Mouse (Mus musculus) neural tube, embryonic 14.5 days (tissue): ENCODE measurements around the gene Atp7a. TPM values are rescaled to one million over a fixed set of nuclear protein-coding genes. Genes with fewer than 3 reads are reported as not detected.

Experiments
- ATAC-seq: fragments of 200-750 bp; cut with Nextera tagmentation; 2 replicates; pipeline ENCODE4 v1.8.0; 2017; ENCODE audit warnings: low read depth, mild to moderate bottlenecking, moderate TSS enrichment, moderate library complexity
- H3K27ac ChIP-seq: fragments of 300-500 bp; sonication (generic); 2 replicates; pipeline ENCODE4 v1.5.1; 2014; ENCODE audit warnings: low read depth, mild to moderate bottlenecking, control low read depth, low read length, moderate library complexity, mixed read lengths
- H3K27me3 ChIP-seq: fragments of 300-500 bp; sonication (generic); 2 replicates; pipeline ENCODE4 v1.6.1; 2014; ENCODE audit warnings: low read length; ENCODE audit not compliant: control insufficient read depth, insufficient read depth
- H3K36me3 ChIP-seq: fragments of 300-500 bp; sonication (generic); 2 replicates; pipeline ENCODE4 v1.6.1; 2014; ENCODE audit warnings: low read length, mixed read lengths; ENCODE audit not compliant: control insufficient read depth, insufficient read depth
- H3K4me1 ChIP-seq: fragments of 300-500 bp; sonication (generic); 2 replicates; pipeline ENCODE4 v1.6.1; 2014; ENCODE audit warnings: low read length; ENCODE audit not compliant: control insufficient read depth, insufficient read depth
- H3K4me2 ChIP-seq: fragments of 300-500 bp; sonication (generic); 2 replicates; pipeline ENCODE4 v1.6.1; 2014; ENCODE audit warnings: mild to moderate bottlenecking, low read depth, low read length, control low read depth
- H3K4me3 ChIP-seq: fragments of 300-500 bp; sonication (generic); 2 replicates; pipeline ENCODE4 v1.5.1; 2014; ENCODE audit warnings: low read depth, low read length, control low read depth, mixed read lengths
- H3K9ac ChIP-seq: fragments of 300-500 bp; sonication (generic); replicated peaks from 2 replicates; pipeline ENCODE4 v1.6.1; 2014; ENCODE audit warnings: low read depth, mild to moderate bottlenecking, control low read depth, low read length, mixed read lengths
- H3K9me3 ChIP-seq: fragments of 300-500 bp; sonication (generic); 2 replicates; pipeline ENCODE4 v1.6.1; 2016; ENCODE audit warnings: low read length; ENCODE audit not compliant: control insufficient read depth
- WGBS: fragments of 180-500 bp; shearing (Covaris S2); extraction: QIAGEN DNeasy Blood & Tissue Kit; methylation state at CpG from one replicate; pipeline ENCODE4 v1.1.7; 2014; 5-methylcytosine and 5-hydroxymethylcytosine counted together
- polyA plus RNA-seq: library from polyadenylated mRNA; unstranded; fragments of >200 nt; fragmentation: Nextera tagmentation; extraction: Ambion mirVana; gene quantifications from 2 replicates; pipeline ENCODE4 v1.2.1, GENCODE M21; 2014

Atp7a gene
- polyA plus RNA-seq, 1 experiment from 2014 or later = 12.3 TPM

- 87% methylated on average over 4 of the region's 4 CpGs for WGBS
- H3K4me3 ChIP-seq = no peak overlapping the region
Observed at GRCm38 (mm10) chrX:106113881-106114280, 86.8 kb downstream of the Atp7a start.

GRCm38 (mm10) chrX:106114674-106115073 lies 87.6 kb downstream of the Atp7a start:
- no peak for ATAC-seq
- Histone ChIP-seq H3K9ac (no peak overlapping the region), H3K9me3 (no peaks in the 10 kb centered on the region), H3K4me3 (no peak overlapping the region), H3K36me3 (no peaks in the 10 kb centered on the region), H3K27me3 (no peaks in the 10 kb centered on the region), H3K4me1 (no peaks in the 10 kb centered on the region), H3K27ac (no peak overlapping the region), H3K4me2 (no peak overlapping the region)
- 93% methylated on average over 1 of the region's 1 CpGs for WGBS

More at GRCm38 (mm10) chrX:106113881-106114280, 86.8 kb downstream of the Atp7a start:
- Histone ChIP-seq H3K27ac (no peak overlapping the region), H3K27me3 (no peaks in the 10 kb centered on the region), H3K4me2 (no peak overlapping the region), H3K4me1 (no peaks in the 10 kb centered on the region), H3K9ac (no peak overlapping the region), H3K9me3 (no peaks in the 10 kb centered on the region), H3K36me3 (no peaks in the 10 kb centered on the region)
- no peak for ATAC-seq

- ATAC-seq = no peak
- Histone ChIP-seq H3K27ac (no peak overlapping the region), H3K4me2 (no peak overlapping the region), H3K36me3 (no peaks in the 10 kb centered on the region), H3K4me1 (no peaks in the 10 kb centered on the region), H3K9ac (no peak overlapping the region), H3K9me3 (no peaks in the 10 kb centered on the region), H3K4me3 (no peak overlapping the region), H3K27me3 (no peaks in the 10 kb centered on the region)
- WGBS = 91% methylated on average over 2 of the region's 2 CpGs
Observed at GRCm38 (mm10) chrX:106122823-106123222, 95.7 kb downstream of the Atp7a start.

DNA sequence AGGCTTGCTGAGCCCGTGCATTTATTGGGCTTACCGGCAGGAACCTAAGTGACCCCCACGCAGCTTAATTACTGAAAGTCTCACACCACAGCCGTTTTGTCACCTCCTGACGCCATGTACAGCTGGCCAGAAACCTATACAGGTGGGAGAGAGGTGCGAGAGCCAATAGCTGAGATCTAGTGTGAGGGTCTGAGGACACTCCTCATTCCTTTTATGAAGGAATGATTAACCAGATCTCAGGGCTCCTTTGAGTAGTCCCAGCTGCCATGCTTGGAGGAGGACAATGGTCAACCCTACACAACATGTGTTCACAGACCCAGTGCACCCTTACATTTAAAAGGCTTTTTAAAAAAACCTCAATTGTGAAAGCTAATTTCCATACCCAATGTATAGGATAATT lies 101.2 kb downstream of the Atp7a start:
- Histone ChIP-seq H3K4me3 (no peak overlapping the region), H3K9me3 (no peaks in the 10 kb centered on the region), H3K36me3 (no peaks in the 10 kb centered on the region), H3K9ac (no peak overlapping the region), H3K4me2 (no peak overlapping the region), H3K27me3 (no peaks in the 10 kb centered on the region), H3K27ac (no peak overlapping the region), H3K4me1 (no peaks in the 10 kb centered on the region)
- WGBS = 63% methylated on average over 6 of the region's 6 CpGs
- ATAC-seq = no peak

- H3K4me3 ChIP-seq = no peak overlapping the region
- no peaks in the 10 kb centered on the region for H3K9me3 ChIP-seq
- no peaks in the 10 kb centered on the region for H3K36me3 ChIP-seq
- H3K27me3 ChIP-seq = no peaks in the 10 kb centered on the region
- H3K4me2 ChIP-seq = no peak overlapping the region
- WGBS = 92% methylated on average over 4 of the region's 4 CpGs
- ATAC-seq = no peak
- H3K9ac ChIP-seq = no peak overlapping the region
- H3K27ac ChIP-seq = no peak overlapping the region
- no peaks in the 10 kb centered on the region for H3K4me1 ChIP-seq
Observed at GRCm38 (mm10) chrX:106129877-106130276, 102.8 kb downstream of the Atp7a start.

GRCm38 (mm10) chrX:106134916-106135315 lies 107.8 kb downstream of the Atp7a start:
- Histone ChIP-seq H3K4me2 (no peak overlapping the region), H3K9ac (no peak overlapping the region), H3K4me3 (no peak overlapping the region), H3K4me1 (no peaks in the 10 kb centered on the region), H3K27me3 (no peaks in the 10 kb centered on the region), H3K9me3 (no peaks in the 10 kb centered on the region), H3K36me3 (no peaks in the 10 kb centered on the region), H3K27ac (no peak overlapping the region)
- no peak for ATAC-seq
- 78% methylated on average over 3 of the region's 3 CpGs for whole genome bisulfite sequencing

DNA sequence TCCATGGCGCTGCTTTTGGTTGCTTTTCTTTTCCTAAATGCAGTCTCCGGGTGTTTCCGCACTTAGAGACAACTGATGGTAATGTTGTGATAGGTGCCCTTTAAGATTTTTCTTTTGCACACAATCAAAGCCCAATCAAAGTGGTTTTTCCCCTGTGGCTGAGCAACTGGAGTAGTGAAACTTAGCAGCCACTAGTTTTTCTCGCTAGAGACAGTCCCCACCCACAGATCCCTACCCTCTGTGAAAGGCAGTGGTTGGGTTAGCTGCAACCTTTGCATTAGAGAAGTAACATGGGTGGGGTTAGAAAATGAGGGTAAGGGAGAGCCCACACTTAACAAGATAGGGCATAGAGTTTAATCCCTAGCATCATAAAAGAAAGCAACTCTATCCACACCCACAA lies 108.4 kb downstream of the Atp7a start:
- Histone ChIP-seq H3K4me2 (no peak overlapping the region), H3K36me3 (no peaks in the 10 kb centered on the region), H3K27me3 (no peaks in the 10 kb centered on the region), H3K9ac (no peak overlapping the region), H3K4me3 (no peak overlapping the region), H3K4me1 (no peaks in the 10 kb centered on the region), H3K9me3 (no peaks in the 10 kb centered on the region), H3K27ac (no peak overlapping the region)
- ATAC-seq = no peak
- WGBS = 86% methylated on average over 4 of the region's 4 CpGs

DNA sequence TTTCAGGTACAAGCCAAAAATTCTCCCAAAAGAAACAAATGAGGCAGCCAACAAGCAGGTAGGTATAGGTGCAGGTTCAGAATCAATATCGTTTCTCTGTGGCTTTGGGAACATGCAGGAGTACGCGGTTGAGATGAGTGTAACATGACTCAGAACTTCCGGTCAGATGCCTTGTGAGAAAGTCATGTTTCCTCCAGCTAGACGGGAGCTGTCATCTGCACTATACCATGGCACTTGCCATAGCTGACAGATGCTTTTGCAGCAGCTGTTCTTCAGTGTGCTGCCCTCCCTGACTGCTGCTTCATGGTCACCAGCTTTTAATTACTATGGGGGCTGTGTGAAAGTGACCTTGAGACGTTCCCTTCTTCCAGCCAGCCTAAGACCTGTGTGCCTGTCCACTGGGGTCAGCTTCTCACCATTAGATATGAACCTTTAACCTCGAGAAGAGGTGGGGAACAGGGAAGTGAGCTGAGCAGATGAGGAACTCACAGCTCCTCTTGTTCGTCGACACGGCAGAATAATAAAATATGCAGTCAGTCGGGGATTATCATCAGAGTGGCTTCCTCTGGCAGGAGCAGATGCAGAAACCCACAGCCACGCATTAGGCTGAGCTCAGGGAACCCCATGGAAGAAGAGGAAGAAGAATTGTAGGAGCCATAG lies 109.0 kb downstream of the Atp7a start:
- 72% methylated on average over 12 of the region's 12 CpGs for WGBS
- ATAC-seq = no peak

DNA sequence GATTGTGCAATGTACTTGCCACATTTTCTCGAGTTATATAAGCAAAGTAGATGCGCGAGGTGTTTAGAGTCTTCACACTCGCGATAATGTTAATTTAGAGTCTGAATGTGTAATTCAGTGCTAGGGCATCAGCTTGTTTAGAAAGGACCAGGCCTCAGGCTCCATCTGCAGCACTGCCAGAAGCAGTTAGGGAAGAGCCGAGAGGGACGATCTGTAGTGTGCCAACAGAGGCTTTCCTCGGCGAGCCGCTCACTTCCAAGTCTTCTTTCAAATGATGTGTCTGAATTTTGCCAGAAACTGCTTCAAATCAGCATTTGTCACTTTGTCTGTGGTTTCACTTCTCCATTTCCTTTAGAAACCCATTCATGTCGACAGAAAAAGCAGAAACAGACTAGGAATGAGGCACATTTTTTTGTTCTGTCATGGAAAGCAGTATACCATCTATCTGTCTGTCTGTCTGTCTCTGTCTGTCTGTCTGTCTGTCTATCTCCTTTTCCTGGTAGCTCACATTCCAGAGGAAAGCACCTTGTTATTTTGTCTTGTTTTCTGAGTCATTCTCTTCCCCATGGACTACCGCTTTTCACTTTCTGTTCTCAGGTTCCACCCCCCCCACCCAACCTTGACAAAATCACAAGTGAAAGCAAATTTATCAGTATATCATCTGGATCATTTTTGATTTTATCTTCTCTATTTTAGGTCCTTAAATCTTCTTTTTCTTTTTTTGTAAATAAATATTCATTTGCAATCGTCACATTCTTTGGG lies 112.4 kb downstream of the Atp7a start:
- Histone ChIP-seq H3K36me3 (no peaks in the 10 kb centered on the region), H3K9me3 (no peaks in the 10 kb centered on the region), H3K4me1 (no peaks in the 10 kb centered on the region), H3K4me2 (no peak overlapping the region), H3K27ac (no peak overlapping the region), H3K27me3 (no peaks in the 10 kb centered on the region), H3K4me3 (no peak overlapping the region), H3K9ac (no peak overlapping the region)
- no peak for ATAC-seq
- WGBS = 86% methylated on average over 13 of the region's 13 CpGs

More for the DNA sequence above, 109.0 kb downstream of the Atp7a start:
- no peaks in the 10 kb centered on the region for H3K27me3 ChIP-seq
- no peak overlapping the region for H3K4me3 ChIP-seq
- no peak overlapping the region for H3K9ac ChIP-seq
- no peak overlapping the region for H3K27ac ChIP-seq
- H3K4me1 ChIP-seq = no peaks in the 10 kb centered on the region
- H3K36me3 ChIP-seq = no peaks in the 10 kb centered on the region
- no peak overlapping the region for H3K4me2 ChIP-seq
- no peaks in the 10 kb centered on the region for H3K9me3 ChIP-seq
